ENCODE assay signal across 10 mouse cellular contexts in the genomic region with DNA sequence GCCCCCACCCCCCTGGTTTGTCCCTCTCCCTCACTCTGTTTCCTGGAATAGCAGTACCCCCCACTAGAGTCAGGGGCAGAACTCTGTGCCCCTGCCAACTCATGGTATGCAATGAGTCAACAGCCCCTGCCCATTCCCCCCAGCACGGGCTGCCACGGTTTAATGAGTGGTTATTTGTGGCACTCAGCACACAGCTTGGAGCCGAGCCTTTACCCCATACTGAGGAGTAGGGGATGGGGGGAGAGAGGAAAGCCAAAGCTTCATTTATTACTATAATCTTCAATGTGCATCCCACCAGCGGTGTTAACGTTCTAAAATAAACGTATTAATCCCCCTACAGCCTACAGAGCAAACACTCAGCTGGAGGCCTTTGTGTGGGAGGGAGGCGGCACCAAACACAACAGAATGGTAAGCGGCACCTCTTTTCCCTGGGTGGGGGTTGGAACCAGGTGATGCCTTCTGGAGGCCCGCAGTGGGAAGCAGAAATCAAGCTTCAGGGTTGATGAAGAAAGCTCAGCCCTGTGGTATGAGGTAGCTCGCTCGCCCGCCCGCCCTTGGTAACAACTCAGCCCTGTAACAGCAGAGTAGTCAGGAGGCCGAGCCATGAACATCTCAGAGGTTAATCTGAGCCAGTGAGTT. TPM values are rescaled to one million over a fixed set of nuclear protein-coding genes. Genes with fewer than 3 reads are reported as not detected.
DNase-seq lines count a peak whose midpoint lies in the region; ATAC-seq and TF ChIP-seq lines count a peak whose summit lies in the region.
"Had no signal": no experiment of that assay in that cellular context is flagged by ENCODE, and none has a peak within 500 bp of the region (broad histone marks: within the 10 kb centered on the region; RNA-seq: fewer than 3 reads in every experiment).

No protein-coding gene starts in this region.

- TF ChIP-seq CTCF in layer of hippocampus, adult 2 months (conservative IDR thresholded peaks at IDR 0.05) = no peak
- TF ChIP-seq CTCF in brain, embryonic 14.5 days (IDR thresholded peaks at IDR 0.05; ENCODE audit: borderline replicate concordance, extremely low read depth, insufficient read depth, insufficient read length) = no peak

- no peak for TF ChIP-seq POLR2A in brain, embryonic 14.5 days (IDR thresholded peaks at IDR 0.05; ENCODE audit: borderline replicate concordance, extremely low read depth, insufficient read depth, insufficient read length, poor library complexity, severe bottlenecking)

- H3K9me3 ChIP-seq in heart, embryonic 15.5 days (replicated peaks) = no peaks in the 10 kb centered on the region
- H3K9me3 ChIP-seq in midbrain, embryonic 14.5 days (ENCODE audit: control insufficient read depth, low read length) = no peaks in the 10 kb centered on the region

- DNase-seq in layer of hippocampus, adult 2 months (ENCODE audit: low spot score in 2 of 2) = no peak
- no peak for DNase-seq in layer of hippocampus, postnatal 36 days
- DNase-seq in brain, embryonic 14.5 days (ENCODE audit: low read depth) = peak; percentile 49
- peak; percentile 25 for DNase-seq in midbrain, embryonic 14.5 days
- no peak for DNase-seq in embryo, embryonic 9.5 days (ENCODE audit: extremely low spot score)
- no peak for DNase-seq in gastrocnemius, postnatal 4 days (ENCODE audit: low spot score in 2 of 2)
- no peak for DNase-seq in thymus, postnatal 36 days
- DNase-seq: kidney, adult 9 months had no signal

- H3K36me3 ChIP-seq in heart, embryonic 15.5 days = no peaks in the 10 kb centered on the region
- H3K36me3 ChIP-seq in midbrain, embryonic 14.5 days (ENCODE audit: control insufficient read depth, insufficient read depth, low read length) = no peaks in the 10 kb centered on the region

- H3K9ac ChIP-seq in heart, embryonic 15.5 days = peak overlapping the region; percentile 44
- no peak overlapping the region for H3K9ac ChIP-seq in midbrain, embryonic 14.5 days (replicated peaks; ENCODE audit: low read length)

- H3K27me3 ChIP-seq in heart, embryonic 15.5 days = no peaks in the 10 kb centered on the region; the same call in 1 of the 2 replicates
- no peaks in the 10 kb centered on the region; the same call in none of the 2 replicates for H3K27me3 ChIP-seq in midbrain, embryonic 14.5 days (ENCODE audit: control insufficient read depth, insufficient read depth, low read length)

- peaks cover 61% of the 10 kb centered on the region for H3K4me1 ChIP-seq in heart, embryonic 15.5 days (replicated peaks)
- H3K4me1 ChIP-seq in midbrain, embryonic 14.5 days (ENCODE audit: control insufficient read depth, insufficient read depth, low read length) = peaks cover 33% of the 10 kb centered on the region

- H3K4me3 ChIP-seq in layer of hippocampus, adult 2 months = no peak overlapping the region
- no peak overlapping the region; the same call in 1 of the 2 replicates for H3K4me3 ChIP-seq in heart, embryonic 15.5 days
- no peak overlapping the region for H3K4me3 ChIP-seq in midbrain, embryonic 14.5 days (replicated peaks; ENCODE audit: low read depth, low read length)

- 39% methylated on average over 14 of the region's 14 CpGs for WGBS in heart, embryonic 15.5 days
- WGBS in midbrain, embryonic 14.5 days = 28% methylated on average over 14 of the region's 14 CpGs

- peak overlapping the region; percentile 36; the same call in 1 of the 2 replicates for H3K27ac ChIP-seq in layer of hippocampus, adult 2 months
- H3K27ac ChIP-seq in heart, embryonic 15.5 days = peak overlapping the region; percentile 95
- H3K27ac ChIP-seq in midbrain, embryonic 14.5 days (replicated peaks; ENCODE audit: low read depth, low read length) = peak overlapping the region; percentile 46; the same call in 1 of the 2 replicates

- ATAC-seq in heart, embryonic 15.5 days (replicated peaks; ENCODE audit: insufficient number of reproducible peaks, insufficient read depth, low FRiP score, low read depth) = peak; percentile 89
- no peak for ATAC-seq in midbrain, embryonic 14.5 days (ENCODE audit: low FRiP score, low TSS enrichment)

- H3K4me2 ChIP-seq in heart, embryonic 15.5 days = peak overlapping the region; percentile 51
- H3K4me2 ChIP-seq in midbrain, embryonic 14.5 days (ENCODE audit: low read length) = peak overlapping the region; percentile 5; the same call in 1 of the 2 replicates

RNA-seq across cellular contexts. Expression of a gene that starts 6.5 kb away (rescaled TPM):
- total RNA-seq in layer of hippocampus, adult 2 months (2021) = 10 to 100 TPM; 40.4 to 40.9 TPM
- total RNA-seq in layer of hippocampus, postnatal 36 days (2021) = 10 to 100 TPM; 39.4 to 42.3 TPM
- 10.0 and 22.6 TPM in 2 replicates for polyA plus RNA-seq in brain, embryonic 14.5 days (2012; rRNA removed)
- 43.0 and 46.4 TPM in 2 replicates for polyA plus RNA-seq in heart, embryonic 15.5 days (2015; fragmentation: Nextera tagmentation; extraction: Ambion mirVana)
- polyA plus RNA-seq in midbrain, embryonic 14.5 days (2014; fragmentation: Nextera tagmentation; extraction: Ambion mirVana) = 20.0 and 20.5 TPM in 2 replicates
- 10 to 100 TPM in 1 of 2 experiments, 1 to 10 TPM in 1; 7.5 to 11.7 TPM for total RNA-seq in gastrocnemius, postnatal 4 days (2021)

RNA-seq across cellular contexts. Expression of a gene that starts 24.2 kb away (rescaled TPM):
- under 1 TPM in 1 of 2 experiments, not detected in 1; 0.15 TPM for total RNA-seq in layer of hippocampus, adult 2 months (2021)
- total RNA-seq in layer of hippocampus, postnatal 36 days (2021) = under 1 TPM; 0.20 to 0.25 TPM
- 0.03 and 0.09 TPM in 2 replicates for polyA plus RNA-seq in brain, embryonic 14.5 days (2012; rRNA removed)
- polyA plus RNA-seq in heart, embryonic 15.5 days (2015; fragmentation: Nextera tagmentation; extraction: Ambion mirVana) = 0.33 and 0.35 TPM in 2 replicates
- polyA plus RNA-seq in midbrain, embryonic 14.5 days (2014; fragmentation: Nextera tagmentation; extraction: Ambion mirVana) = 0.34 and 0.39 TPM in 2 replicates
- total RNA-seq in gastrocnemius, postnatal 4 days (2021) = under 1 TPM in 1 of 2 experiments, not detected in 1; 0.29 TPM
- polyA plus RNA-seq: spleen, adult 2 months had no signal

RNA-seq across cellular contexts. Expression of a gene that starts 32.7 kb away (rescaled TPM):
- 10 to 100 TPM; 70.8 to 76.7 TPM for total RNA-seq in layer of hippocampus, adult 2 months (2021)
- total RNA-seq in layer of hippocampus, postnatal 36 days (2021) = 10 to 100 TPM; 72.4 to 80.2 TPM
- polyA plus RNA-seq in brain, embryonic 14.5 days (2012; rRNA removed) = 35.8 and 38.1 TPM in 2 replicates
- polyA plus RNA-seq in heart, embryonic 15.5 days (2015; fragmentation: Nextera tagmentation; extraction: Ambion mirVana) = 55.6 and 57.9 TPM in 2 replicates
- polyA plus RNA-seq in midbrain, embryonic 14.5 days (2014; fragmentation: Nextera tagmentation; extraction: Ambion mirVana) = 35.3 and 40.4 TPM in 2 replicates
- total RNA-seq in gastrocnemius, postnatal 4 days (2021) = 10 to 100 TPM; 33.4 to 39.7 TPM

RNA-seq across cellular contexts. Expression of a gene that starts 35.3 kb away (rescaled TPM):
- 1 to 10 TPM; 1.2 to 1.9 TPM for total RNA-seq in layer of hippocampus, adult 2 months (2021)
- 1 to 10 TPM in 1 of 2 experiments, not detected in 1; 1.2 TPM for total RNA-seq in layer of hippocampus, postnatal 36 days (2021)
- polyA plus RNA-seq in brain, embryonic 14.5 days (2012; rRNA removed) = 2.7 and 3.7 TPM in 2 replicates
- 9.2 and 43.9 TPM in 2 replicates for polyA plus RNA-seq in heart, embryonic 15.5 days (2015; fragmentation: Nextera tagmentation; extraction: Ambion mirVana)
- polyA plus RNA-seq in midbrain, embryonic 14.5 days (2014; fragmentation: Nextera tagmentation; extraction: Ambion mirVana) = 3.3 and 4.1 TPM in 2 replicates
- 10 to 100 TPM in 1 of 2 experiments, 1 to 10 TPM in 1; 2.1 to 13.8 TPM for total RNA-seq in gastrocnemius, postnatal 4 days (2021)

RNA-seq across cellular contexts. Expression of a gene that starts 39.1 kb away (rescaled TPM):
- not detected for total RNA-seq in layer of hippocampus, adult 2 months (2021)
- total RNA-seq in layer of hippocampus, postnatal 36 days (2021) = not detected
- polyA plus RNA-seq in brain, embryonic 14.5 days (2012; rRNA removed) = 1.1 and 5.1 TPM in 2 replicates
- 0.63 and 1.7 TPM in 2 replicates for polyA plus RNA-seq in heart, embryonic 15.5 days (2015; fragmentation: Nextera tagmentation; extraction: Ambion mirVana)
- 0.39 and 0.51 TPM in 2 replicates for polyA plus RNA-seq in midbrain, embryonic 14.5 days (2014; fragmentation: Nextera tagmentation; extraction: Ambion mirVana)
- total RNA-seq in gastrocnemius, postnatal 4 days (2021) = 100 to 1,000 TPM; 476 to 539 TPM

Comparison
In these comparisons a context has a peak if more than half of its experiments do, and no peak if none do; other contexts are left out.
1. DNase-seq: peak in brain, embryonic 14.5 days (single experiment) and midbrain, embryonic 14.5 days (single experiment); none in layer of hippocampus, adult 2 months (0 of 2), layer of hippocampus, postnatal 36 days (0 of 2), embryo, embryonic 9.5 days (single experiment), gastrocnemius, postnatal 4 days (0 of 2) and thymus, postnatal 36 days (0 of 2).
2. H3K27ac ChIP-seq: peak in every context shown above with its lines; median percentile 95 in heart, embryonic 15.5 days; 46 in midbrain, embryonic 14.5 days; 36 in layer of hippocampus, adult 2 months.